Mouse (Mus musculus) cerebellum, adult 9-10 months (tissue): ENCODE measurements around the gene Ceacam11.
"Not testable (repeated sequence)": the region's sequence is repeated elsewhere in the genome, so short reads cannot be mapped to it uniquely, and the experiment has no call there.

Experiments
- DNase-seq: peaks from one replicate; pipeline ENCODE4 v3.0.0; 2022

Ceacam11 gene

GRCm38 (mm10) chr7:17971824-17972223 lies at the start of gene Ceacam11:
TSS of gene Ceacam11 (plus strand) at chr7:17972124.
- DNase-seq = no peak

DNA sequence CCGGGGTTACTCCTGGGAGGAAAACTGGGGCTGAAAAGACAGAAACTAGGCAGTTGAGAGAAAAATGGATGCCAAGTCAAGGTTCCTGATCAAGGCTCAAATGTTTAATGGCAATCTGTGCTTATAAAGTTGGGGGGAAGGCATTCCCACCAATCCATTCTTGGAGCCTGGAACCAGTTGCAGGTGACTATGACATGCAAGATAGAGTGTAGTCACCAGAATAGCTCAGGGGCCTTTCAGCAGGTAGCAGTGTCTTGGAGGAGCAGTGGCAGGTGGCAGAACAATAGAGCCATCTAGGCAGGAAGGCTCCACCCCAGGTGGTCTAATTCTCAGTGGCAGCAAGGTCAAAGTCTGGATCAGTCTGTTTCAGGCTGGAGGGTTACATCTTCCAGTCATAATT lies 29.2 kb downstream of the Ceacam11 start:
- DNase-seq = not testable (repeated sequence)

DNA sequence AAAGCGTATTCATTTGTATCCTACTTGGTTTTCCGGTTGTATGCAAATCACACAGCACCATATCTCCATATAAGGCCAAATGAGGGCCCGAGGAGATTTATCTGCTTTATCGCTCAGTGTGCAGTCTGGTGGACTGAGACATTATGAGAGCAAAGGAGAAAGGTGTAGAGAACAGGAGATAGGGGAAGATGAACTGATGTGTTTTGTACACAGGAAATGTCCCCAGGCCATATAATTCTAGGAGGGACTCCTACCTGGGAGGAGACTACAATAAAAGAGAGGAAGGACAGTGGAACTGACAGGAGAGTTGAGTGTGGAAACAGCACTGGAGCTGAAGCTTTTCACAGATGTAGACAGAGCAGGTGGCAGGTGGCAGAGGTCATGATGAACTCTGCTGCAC lies 37.7 kb downstream of the Ceacam11 start, which contains the start of gene Ceacam13:
Gene Ceacam13, plus strand, starts transcription at position 301 of the 400 bp plus-strand sequence.
- no peak for DNase-seq
